Mouse (Mus musculus): ENCODE data around the gene Krt72.

GRCm38 (mm10) chr15:101829441-101829840, 43.2 kb upstream of the Krt72 start:
- TF ChIP-seq CTCF (IDR thresholded peaks at IDR 0.05; ENCODE audit: borderline replicate concordance, extremely low read depth, insufficient read depth, insufficient read length) = no peak
- no peak for TF ChIP-seq POLR2A (IDR thresholded peaks at IDR 0.05; ENCODE audit: borderline replicate concordance, extremely low read depth, insufficient read depth, insufficient read length, poor library complexity, severe bottlenecking)

All from brain, embryonic 14.5 days (tissue).